Mouse (Mus musculus) kidney, postnatal 0 days (tissue): ENCODE measurements around the gene Atp2b4. TPM values are rescaled to one million over a fixed set of nuclear protein-coding genes. Genes with fewer than 3 reads are reported as not detected.
A peak's percentile ranks its signal among the peaks of the same experiment; 100 is the strongest.

ENCODE experiments used
- ATAC-seq: fragments of 200-750 bp; cut with Nextera tagmentation; replicated peaks from 2 replicates; pipeline ENCODE4 v1.8.0; 2017; ENCODE audit warnings: low read depth, moderate number of reproducible peaks, moderate TSS enrichment, moderate library complexity; ENCODE audit not compliant: low FRiP score
- DNase-seq: peaks from one replicate; pipeline ENCODE4 v3.0.0-alpha.2; 2016; ENCODE audit warnings: low spot score
- H3K27ac ChIP-seq: fragments of 300-500 bp; sonication (generic); 2 replicates; pipeline ENCODE4 v1.5.1; 2014; ENCODE audit warnings: mild to moderate bottlenecking
- H3K27me3 ChIP-seq: fragments of 300-500 bp; sonication (generic); 2 replicates; pipeline ENCODE4 v1.6.1; 2014; ENCODE audit warnings: low read length, mixed read lengths; ENCODE audit not compliant: insufficient read depth
- H3K36me3 ChIP-seq: fragments of 300-500 bp; sonication (generic); 2 replicates; pipeline ENCODE4 v1.6.1; 2014; ENCODE audit warnings: low read length, mixed read lengths; ENCODE audit not compliant: insufficient read depth
- H3K4me1 ChIP-seq: fragments of 300-500 bp; sonication (generic); replicated peaks from 2 replicates; pipeline ENCODE4 v1.6.1; 2014; ENCODE audit warnings: antibody characterized with exemption, low read length, mixed read lengths; ENCODE audit not compliant: insufficient read depth
- H3K4me2 ChIP-seq: fragments of 300-500 bp; sonication (generic); 2 replicates; pipeline ENCODE4 v1.6.1; 2014; ENCODE audit warnings: mild to moderate bottlenecking, low read length, moderate library complexity, mixed read lengths
- H3K4me3 ChIP-seq: fragments of 300-500 bp; sonication (generic); replicated peaks from 2 replicates; pipeline ENCODE4 v1.5.1; 2014; ENCODE audit warnings: low read depth, low read length
- H3K9ac ChIP-seq: fragments of 300-500 bp; sonication (generic); 2 replicates; pipeline ENCODE4 v1.6.1; 2014; ENCODE audit warnings: low read depth, low read length
- H3K9me3 ChIP-seq: fragments of 300-500 bp; sonication (generic); replicated peaks from 2 replicates; pipeline ENCODE4 v1.6.1; 2016; ENCODE audit warnings: low read length, inconsistent platforms, mixed read lengths
- CTCF ChIP-seq: IDR thresholded peaks from 2 replicates; pipeline ENCODE4 v1.5.1; 2016; ENCODE audit warnings: antibody characterized with exemption, low read depth, mild to moderate bottlenecking, moderate library complexity
- WGBS: fragments of 180-500 bp; shearing (Covaris S2); extraction: QIAGEN DNeasy Blood & Tissue Kit; methylation state at CpG from one replicate; pipeline ENCODE4 v1.1.7; 2014; 5-methylcytosine and 5-hydroxymethylcytosine counted together
- polyA plus RNA-seq: library from polyadenylated mRNA; unstranded; fragments of >200 nt; fragmentation: Nextera tagmentation; extraction: Ambion mirVana; gene quantifications from 2 replicates; pipeline ENCODE4 v1.2.1, GENCODE M21; 2015

The Atp2b4 gene
- polyA plus RNA-seq, 1 experiment from 2014 or later: 5.6 TPM

DNA sequence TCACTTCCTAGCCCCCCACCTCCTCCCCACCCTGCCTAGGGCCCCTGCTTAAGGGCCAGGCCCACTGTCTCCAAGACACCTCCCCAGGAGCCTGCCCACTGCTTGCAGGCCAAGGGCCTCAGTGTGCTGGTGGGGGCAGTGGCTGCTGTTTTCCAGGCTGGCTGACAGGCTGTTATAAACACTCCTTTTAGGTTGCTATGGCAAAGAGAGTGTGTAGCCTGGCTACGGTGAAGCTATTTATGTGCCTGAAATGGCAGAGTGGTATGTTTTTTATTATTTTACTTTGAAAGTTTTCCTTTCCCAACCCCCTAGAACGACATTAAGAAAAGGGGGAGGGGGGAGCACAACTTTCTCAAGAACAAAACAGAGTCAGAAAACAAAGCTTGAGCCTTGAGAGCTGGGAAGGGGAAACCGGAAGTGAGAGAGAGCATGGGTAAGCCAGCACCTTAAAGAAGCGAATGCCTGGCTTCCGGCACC lies 37.9 kb downstream of the Atp2b4 start:
- DNase-seq (no peak), ATAC-seq (no peak; the same call in 1 of the 2 replicates)
- H3K36me3 ChIP-seq: no peaks in the 10 kb centered on the region
- TF ChIP-seq CTCF: no peak
- no peak overlapping the region for H3K4me3 ChIP-seq
- peaks cover 16% of the 10 kb centered on the region for H3K4me1 ChIP-seq
- WGBS: 53% methylated on average over 5 of the region's 5 CpGs
- H3K4me2 ChIP-seq: no peak overlapping the region
- no peak overlapping the region for H3K9ac ChIP-seq
- H3K9me3 ChIP-seq: no peaks in the 10 kb centered on the region
- no peak overlapping the region for H3K27ac ChIP-seq
- no peaks in the 10 kb centered on the region for H3K27me3 ChIP-seq

DNA sequence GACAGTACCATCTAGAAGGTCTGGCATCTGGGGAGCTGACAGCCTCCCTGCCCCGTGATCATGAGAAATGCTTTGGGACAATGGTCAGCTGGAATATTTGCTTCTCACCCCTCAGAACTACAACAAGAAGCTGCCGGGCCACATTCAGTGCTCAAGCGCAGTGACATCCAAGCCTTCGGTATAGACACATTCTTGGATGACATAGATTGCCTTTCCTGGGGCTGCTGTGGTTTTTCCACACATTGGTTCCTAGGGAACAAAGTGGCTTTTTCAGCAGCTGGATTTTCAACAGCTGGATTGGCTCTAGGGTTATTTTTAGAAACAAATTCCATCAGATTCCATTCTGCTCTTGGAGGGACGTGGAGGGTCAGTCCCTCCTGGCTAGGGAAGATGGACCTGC lies 39.6 kb downstream of the Atp2b4 start:
- WGBS: 51% methylated on average over 5 of the region's 5 CpGs
- TF ChIP-seq CTCF: no peak
- no peak overlapping the region for H3K27ac ChIP-seq

DNA sequence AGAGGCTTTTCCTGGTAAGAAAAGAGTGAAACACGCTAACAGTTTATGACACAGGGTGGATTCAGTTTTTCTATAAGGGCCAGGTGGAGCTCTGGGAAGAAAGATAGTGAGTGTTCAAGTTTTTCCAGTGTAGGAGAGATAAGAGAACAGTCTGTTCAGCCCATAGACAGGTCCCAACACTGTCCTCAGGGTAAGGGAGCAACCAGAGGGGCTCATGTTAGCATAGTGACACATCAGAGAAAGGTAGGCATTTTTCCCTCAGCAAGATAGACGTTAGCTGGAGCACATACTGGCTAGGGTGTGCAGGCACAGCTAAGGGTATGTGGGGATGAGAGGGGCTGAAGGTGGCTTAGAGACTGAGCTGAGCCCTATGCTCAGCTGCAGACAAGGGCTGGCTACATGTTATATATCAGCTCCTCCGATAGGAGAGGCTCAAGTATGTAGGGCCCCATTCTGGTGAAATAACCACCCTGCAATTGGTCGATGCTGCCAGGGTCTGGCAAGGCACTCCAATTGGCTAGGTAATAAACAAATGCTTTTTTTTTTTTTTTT lies 46.4 kb downstream of the Atp2b4 start:
- Histone ChIP-seq H3K9me3 (no peaks in the 10 kb centered on the region), H3K4me3 (no peak overlapping the region), H3K4me1 (no peaks in the 10 kb centered on the region), H3K27ac (no peak overlapping the region), H3K9ac (no peak overlapping the region), H3K36me3 (no peaks in the 10 kb centered on the region), H3K4me2 (no peak overlapping the region), H3K27me3 (no peaks in the 10 kb centered on the region)
- WGBS: 75% methylated on average over 4 of the region's 4 CpGs
- TF ChIP-seq CTCF: no peak
- no peak for DNase-seq
- no peak for ATAC-seq

More for the DNA sequence above, 39.6 kb downstream of the Atp2b4 start:
- no peak for ATAC-seq
- DNase-seq: peak; percentile 59
- H3K27me3 ChIP-seq: no peaks in the 10 kb centered on the region
- no peaks in the 10 kb centered on the region for H3K36me3 ChIP-seq
- peaks cover 5% of the 10 kb centered on the region; the same call in 1 of the 2 replicates for H3K4me1 ChIP-seq
- H3K9me3 ChIP-seq: no peaks in the 10 kb centered on the region
- H3K9ac ChIP-seq: no peak overlapping the region
- no peak overlapping the region for H3K4me2 ChIP-seq
- H3K4me3 ChIP-seq: no peak overlapping the region

DNA sequence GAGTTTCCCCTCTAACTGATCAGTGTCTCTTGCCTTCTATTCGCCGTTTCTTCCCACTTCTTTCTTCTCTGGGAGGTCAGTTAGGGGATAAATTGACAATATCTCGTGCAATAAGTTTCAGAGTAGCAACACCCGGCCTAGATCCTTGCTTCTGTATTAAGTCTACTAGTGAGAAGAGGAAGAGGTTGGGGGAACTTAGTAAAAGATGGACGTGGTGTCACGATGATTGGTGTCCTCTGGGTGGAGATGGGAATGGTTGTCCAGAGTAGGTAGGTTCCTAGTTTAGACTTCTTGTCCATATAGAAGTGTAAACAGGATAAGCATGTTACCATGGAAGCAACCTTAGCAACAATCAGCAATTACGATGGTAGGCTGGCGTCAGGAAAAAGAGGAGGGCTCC lies 47.5 kb downstream of the Atp2b4 start:
- Histone ChIP-seq H3K9me3 (no peaks in the 10 kb centered on the region), H3K4me2 (no peak overlapping the region), H3K36me3 (no peaks in the 10 kb centered on the region), H3K4me1 (peaks cover 4% of the 10 kb centered on the region), H3K27ac (no peak overlapping the region), H3K27me3 (no peaks in the 10 kb centered on the region), H3K9ac (no peak overlapping the region), H3K4me3 (no peak overlapping the region)
- TF ChIP-seq CTCF: no peak
- DNase-seq (no peak), ATAC-seq (no peak)
- WGBS: 86% methylated on average over 8 of the region's 8 CpGs

DNA sequence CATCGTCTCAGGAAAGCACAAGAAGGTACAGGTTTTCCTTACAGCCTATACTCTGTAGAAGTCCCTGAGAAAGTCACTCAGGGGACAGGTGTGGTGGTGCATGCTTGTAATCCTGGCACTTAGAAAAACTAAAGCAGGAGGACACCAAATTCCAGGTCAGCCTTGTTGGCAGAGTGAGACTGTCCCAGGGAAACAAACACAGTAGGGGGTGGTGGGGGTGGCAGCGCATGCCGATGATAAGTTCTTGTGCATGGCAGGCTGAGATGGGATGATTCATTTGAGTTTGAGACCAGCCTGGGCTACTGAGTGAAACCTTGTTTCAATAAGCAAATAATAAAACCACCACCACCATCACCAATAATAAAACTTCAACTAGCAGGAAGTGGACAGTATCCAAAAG lies 49.2 kb downstream of the Atp2b4 start:
- Histone ChIP-seq H3K4me2 (no peak overlapping the region), H3K36me3 (no peaks in the 10 kb centered on the region), H3K27me3 (no peaks in the 10 kb centered on the region), H3K27ac (no peak overlapping the region), H3K4me3 (no peak overlapping the region), H3K4me1 (peaks cover 4% of the 10 kb centered on the region), H3K9ac (no peak overlapping the region), H3K9me3 (no peaks in the 10 kb centered on the region)
- TF ChIP-seq CTCF: no peak
- ATAC-seq (no peak), DNase-seq (no peak)
- WGBS: 90% methylated on average over 3 of the region's 3 CpGs

DNA sequence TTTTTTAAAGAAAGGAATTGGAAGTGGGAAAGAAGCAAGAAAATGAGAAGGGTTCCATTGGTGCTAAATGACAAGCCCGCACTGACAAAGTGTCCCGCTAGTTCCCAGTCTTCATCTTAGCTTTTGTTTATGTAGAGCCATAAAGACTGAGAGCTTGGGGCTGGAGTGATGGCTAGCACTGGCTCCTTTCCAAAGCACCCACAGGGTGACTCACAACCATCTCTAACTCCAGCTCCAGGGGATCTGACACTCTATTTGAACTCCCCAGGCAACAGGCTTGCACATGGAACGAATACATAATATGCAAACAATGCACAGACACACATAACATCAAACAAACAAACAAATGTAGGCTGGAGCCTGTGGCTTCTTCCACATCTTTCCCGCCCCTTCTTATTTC lies 50.9 kb downstream of the Atp2b4 start:
- no peak overlapping the region for H3K9ac ChIP-seq
- no peaks in the 10 kb centered on the region for H3K36me3 ChIP-seq
- no peak overlapping the region for H3K27ac ChIP-seq
- no peak overlapping the region for H3K4me2 ChIP-seq
- ATAC-seq: no peak
- no peak for DNase-seq
- H3K9me3 ChIP-seq: no peaks in the 10 kb centered on the region
- no peaks in the 10 kb centered on the region for H3K27me3 ChIP-seq
- H3K4me1 ChIP-seq: peaks cover 4% of the 10 kb centered on the region
- WGBS: 81% methylated on average over 4 of the region's 4 CpGs
- no peak overlapping the region for H3K4me3 ChIP-seq
- no peak for TF ChIP-seq CTCF

DNA sequence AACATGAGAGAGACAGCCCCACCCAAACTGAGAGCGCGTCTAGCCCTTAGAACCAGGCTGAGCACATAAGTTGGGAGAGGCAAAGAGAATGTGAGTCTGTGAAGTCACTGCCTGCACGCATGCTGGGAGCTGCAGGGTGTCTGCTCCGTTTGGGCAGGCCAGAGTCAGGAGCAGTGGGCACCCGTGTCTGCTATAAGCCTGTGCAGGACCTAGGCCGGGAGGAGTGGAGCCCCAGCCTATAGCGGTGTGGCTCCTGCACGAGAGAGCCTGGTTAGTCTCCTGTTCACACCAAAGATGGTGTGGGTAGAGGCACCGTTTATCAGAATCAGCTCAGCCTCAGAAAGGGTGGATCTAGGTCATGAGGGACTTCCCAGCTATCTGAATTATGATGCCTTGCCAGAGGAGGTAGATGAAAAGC lies 55.8 kb downstream of the Atp2b4 start:
- TF ChIP-seq CTCF: no peak
- Histone ChIP-seq H3K4me2 (no peak overlapping the region), H3K9me3 (no peaks in the 10 kb centered on the region), H3K36me3 (no peaks in the 10 kb centered on the region), H3K4me1 (peaks cover 13% of the 10 kb centered on the region), H3K27ac (no peak overlapping the region), H3K4me3 (no peak overlapping the region), H3K27me3 (no peaks in the 10 kb centered on the region), H3K9ac (no peak overlapping the region)
- 54% methylated on average over 9 of the region's 9 CpGs for WGBS
- DNase-seq: no peak
- ATAC-seq: no peak
